ENCODE assay signal across 11 mouse cellular contexts in genomic region chr2:30032244-30032846, GRCm38 (mm10). TPM values are rescaled to one million over a fixed set of nuclear protein-coding genes. Genes with fewer than 3 reads are reported as not detected.
DNase-seq lines count a peak whose midpoint lies in the region; ATAC-seq and TF ChIP-seq lines count a peak whose summit lies in the region.
"Had no signal": no experiment of that assay in that cellular context is flagged by ENCODE, and none has a peak within 500 bp of the region (broad histone marks: within the 10 kb centered on the region; RNA-seq: fewer than 3 reads in every experiment).

No protein-coding gene starts in this region.

- no peak overlapping the region for H3K4me2 ChIP-seq in forebrain, embryonic 14.5 days (ENCODE audit: low read length)
- no peak overlapping the region for H3K4me2 ChIP-seq in forebrain, embryonic 15.5 days (replicated peaks)
- H3K4me2 ChIP-seq: heart, embryonic 13.5 days had no signal

- WGBS in forebrain, embryonic 14.5 days: 61% methylated on average over 11 of the region's 11 CpGs
- 60% methylated on average over 11 of the region's 11 CpGs for WGBS in forebrain, embryonic 15.5 days

- no peaks in the 10 kb centered on the region for H3K9me3 ChIP-seq in forebrain, embryonic 14.5 days (replicated peaks; ENCODE audit: control insufficient read depth, low read length)
- H3K9me3 ChIP-seq in forebrain, embryonic 15.5 days: no peaks in the 10 kb centered on the region
- H3K9me3 ChIP-seq: heart, embryonic 13.5 days had no signal

- no peak overlapping the region for H3K4me3 ChIP-seq in forebrain, embryonic 14.5 days (ENCODE audit: low read depth, low read length)
- H3K4me3 ChIP-seq in forebrain, embryonic 15.5 days: no peak overlapping the region
- no peak overlapping the region for H3K4me3 ChIP-seq in left cerebral cortex, adult 2 months
- H3K4me3 ChIP-seq: heart, embryonic 13.5 days had no signal

- no peaks in the 10 kb centered on the region for H3K27me3 ChIP-seq in forebrain, embryonic 14.5 days (replicated peaks; ENCODE audit: control insufficient read depth, insufficient read depth, low read length)
- H3K27me3 ChIP-seq in forebrain, embryonic 15.5 days: no peaks in the 10 kb centered on the region
- H3K27me3 ChIP-seq: CH12.LX; heart, embryonic 13.5 days had no signal

- H3K27ac ChIP-seq in forebrain, embryonic 14.5 days (ENCODE audit: low read depth, low read length): no peak overlapping the region
- no peak overlapping the region for H3K27ac ChIP-seq in forebrain, embryonic 15.5 days (replicated peaks)
- H3K27ac ChIP-seq in left cerebral cortex, adult 2 months: no peak overlapping the region
- H3K27ac ChIP-seq: heart, embryonic 13.5 days had no signal

- intact Hi-C loops in left cerebral cortex, adult 2 months (cut with DNase I): no loop called here

- H3K36me3 ChIP-seq in forebrain, embryonic 14.5 days (ENCODE audit: control insufficient read depth, insufficient read depth, low read length): peaks cover 82% of the 10 kb centered on the region
- peaks cover 63% of the 10 kb centered on the region for H3K36me3 ChIP-seq in forebrain, embryonic 15.5 days

- DNase-seq in forebrain, embryonic 14.5 days (ENCODE audit: low spot score): no peak
- no peak for DNase-seq in left cerebral cortex, adult 2 months (ENCODE audit: extremely low spot score in 1 of 2, low spot score in 2 of 2)
- DNase-seq in left cerebral cortex, adult 18-20 months (ENCODE audit: low spot score in 2 of 2): no peak
- DNase-seq in B cell, adult 2 months: peak; percentile 33 to 37
- DNase-seq in ovary, postnatal 10 days (ENCODE audit: low spot score): no peak
- no peak for DNase-seq in gastrocnemius, adult 8-10 months (ENCODE audit: low spot score in 2 of 2)
- DNase-seq: layer of hippocampus, postnatal 36 days had no signal

- no peak overlapping the region for H3K9ac ChIP-seq in forebrain, embryonic 14.5 days (ENCODE audit: low read length)
- H3K9ac ChIP-seq in forebrain, embryonic 15.5 days (replicated peaks): no peak overlapping the region
- H3K9ac ChIP-seq: heart, embryonic 13.5 days had no signal

- peak; percentile 52 for TF ChIP-seq CTCF in left cerebral cortex, adult 2 months (IDR thresholded peaks at IDR 0.05)

- ATAC-seq in forebrain, embryonic 14.5 days: 0 out of 2 replicates have a peak, but pooled peaks have one; percentile 46
- no peak for ATAC-seq in forebrain, embryonic 15.5 days (replicated peaks)
- peak; percentile 17 to 67; a peak in 2 of 4 replicates for ATAC-seq in hematopoietic stem cell, adult 5-6 weeks (replicated peaks in 1 of 2; ENCODE audit: insufficient read depth in 1 of 2, low FRiP score in 2 of 2, low TSS enrichment in 1 of 2, low read depth in 1 of 2, poor library complexity in 2 of 2, severe bottlenecking in 2 of 2)

- no peaks in the 10 kb centered on the region for H3K4me1 ChIP-seq in forebrain, embryonic 14.5 days (ENCODE audit: control insufficient read depth, insufficient read depth, low read length)
- H3K4me1 ChIP-seq in forebrain, embryonic 15.5 days: no peaks in the 10 kb centered on the region
- H3K4me1 ChIP-seq: heart, embryonic 13.5 days had no signal

RNA-seq across cellular contexts. Expression of gene Wdr34, which starts 16.3 kb away (rescaled TPM):
- polyA plus RNA-seq in forebrain, embryonic 14.5 days (2014; fragmentation: Nextera tagmentation; extraction: Ambion mirVana): 51.4 and 63.1 TPM in 2 replicates
- 70.1 and 76.2 TPM in 2 replicates for polyA plus RNA-seq in forebrain, embryonic 15.5 days (2015; fragmentation: Nextera tagmentation; extraction: Ambion mirVana)
- 10 to 100 TPM; 40.7 to 41.0 TPM for total RNA-seq in left cerebral cortex, adult 2 months (2021)
- 10 to 100 TPM; 39.5 to 45.2 TPM for total RNA-seq in left cerebral cortex, adult 18-20 months (2021)
- total RNA-seq in hematopoietic stem cell, adult 5-6 weeks (2017): 8.4 and 11.6 TPM in 2 replicates
- total RNA-seq in gastrocnemius, adult 8-10 months (2022): 1 to 10 TPM; 3.9 to 5.6 (median 4.3) TPM

RNA-seq across cellular contexts. Expression of gene Set, which starts 24.8 kb away (rescaled TPM):
- 379 and 393 TPM in 2 replicates for polyA plus RNA-seq in forebrain, embryonic 14.5 days (2014; fragmentation: Nextera tagmentation; extraction: Ambion mirVana)
- polyA plus RNA-seq in forebrain, embryonic 15.5 days (2015; fragmentation: Nextera tagmentation; extraction: Ambion mirVana): 445 and 449 TPM in 2 replicates
- 100 to 1,000 TPM; 191 to 192 TPM for total RNA-seq in left cerebral cortex, adult 2 months (2021)
- total RNA-seq in left cerebral cortex, adult 18-20 months (2021): 100 to 1,000 TPM; 191 to 199 TPM
- total RNA-seq in hematopoietic stem cell, adult 5-6 weeks (2017): 1,010 and 1,764 TPM in 2 replicates
- 100 to 1,000 TPM; 106 to 121 (median 118) TPM for total RNA-seq in gastrocnemius, adult 8-10 months (2022)

RNA-seq across cellular contexts. Expression of gene Pkn3, which starts 45.1 kb away (rescaled TPM):
- polyA plus RNA-seq in forebrain, embryonic 14.5 days (2014; fragmentation: Nextera tagmentation; extraction: Ambion mirVana): 2.2 and 2.5 TPM in 2 replicates
- polyA plus RNA-seq in forebrain, embryonic 15.5 days (2015; fragmentation: Nextera tagmentation; extraction: Ambion mirVana): 3.5 and 3.9 TPM in 2 replicates
- 1 to 10 TPM; 2.9 to 3.6 TPM for total RNA-seq in left cerebral cortex, adult 2 months (2021)
- 1 to 10 TPM; 3.8 TPM for total RNA-seq in left cerebral cortex, adult 18-20 months (2021)
- total RNA-seq in hematopoietic stem cell, adult 5-6 weeks (2017): 20.9 and 24.7 TPM in 2 replicates
- total RNA-seq in gastrocnemius, adult 8-10 months (2022): 1 to 10 TPM; 2.1 to 3.2 (median 2.7) TPM

Comparison
In these comparisons a context has a peak if more than half of its experiments do, and no peak if none do; other contexts are left out.
1. DNase-seq: peak in B cell, adult 2 months (2 of 2); none in forebrain, embryonic 14.5 days (single experiment), left cerebral cortex, adult 2 months (0 of 2), left cerebral cortex, adult 18-20 months (0 of 2), ovary, postnatal 10 days (single experiment) and gastrocnemius, adult 8-10 months (0 of 2).